Mouse (Mus musculus) forebrain, embryonic 10.5 days (tissue): ENCODE results near the gene Slc7a14. TPM values are rescaled to one million over a fixed set of nuclear protein-coding genes. Genes with fewer than 3 reads are reported as not detected.

Source experiments
- DNase-seq: peaks from one replicate; pipeline ENCODE4 v3.0.0-alpha.2; 2017; ENCODE audit warnings: low spot score; ENCODE audit errors: extremely low spot score
- H3K27ac ChIP-seq: fragments of 300-500 bp; sonication (generic); 2 replicates; pipeline ENCODE4 v1.5.1; 2016; ENCODE audit warnings: mild to moderate bottlenecking
- H3K27me3 ChIP-seq: fragments of 300-500 bp; sonication (generic); 2 replicates; pipeline ENCODE4 v1.6.1; 2016; ENCODE audit warnings: mild to moderate bottlenecking; ENCODE audit not compliant: poor library complexity, severe bottlenecking
- H3K36me3 ChIP-seq: fragments of 300-500 bp; sonication (generic); replicated peaks from 2 replicates; pipeline ENCODE4 v1.6.1; 2016; ENCODE audit warnings: mild to moderate bottlenecking, moderate library complexity
- H3K4me1 ChIP-seq: fragments of 300-500 bp; sonication (generic); 2 replicates; pipeline ENCODE4 v1.6.1; 2016
- H3K4me3 ChIP-seq: fragments of 300-500 bp; sonication (generic); 2 replicates; pipeline ENCODE4 v1.5.1; 2016; ENCODE audit warnings: mild to moderate bottlenecking, moderate library complexity
- H3K9me3 ChIP-seq: fragments of 300-500 bp; sonication (generic); 2 replicates; pipeline ENCODE4 v1.6.1; 2016; ENCODE audit warnings: mild to moderate bottlenecking, moderate library complexity
- WGBS: fragments of 180-500 bp; shearing (Covaris S2); methylation state at CpG from one replicate; pipeline ENCODE4 v1.1.7; 2016; 5-methylcytosine and 5-hydroxymethylcytosine counted together
- polyA plus RNA-seq: library from polyadenylated mRNA; unstranded; fragments of >200 nt; fragmentation: Nextera tagmentation; extraction: Ambion mirVana; gene quantifications from 2 replicates; pipeline ENCODE4 v1.2.1, GENCODE M21; 2016

Gene Slc7a14
- polyA plus RNA-seq, 1 experiment from 2014 or later, result 0.19 TPM

DNA sequence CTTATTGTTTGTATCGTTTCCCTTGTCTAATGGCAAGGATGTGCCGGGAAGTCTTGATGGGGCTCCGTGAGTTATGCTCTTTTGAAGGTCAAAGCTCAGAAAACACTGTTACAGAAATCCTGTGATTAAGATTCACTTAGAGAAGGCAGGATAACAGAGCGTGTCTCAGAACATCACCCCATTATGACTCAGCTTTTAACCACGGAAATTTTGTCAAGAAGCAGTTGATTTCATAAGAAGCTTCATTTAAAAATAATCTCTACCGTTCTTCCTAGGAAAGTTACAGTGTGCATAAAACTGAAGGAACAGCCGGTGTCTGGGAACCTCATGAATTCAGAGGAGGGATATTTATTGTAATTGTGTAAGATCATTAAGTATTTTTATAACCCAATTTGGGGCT, 90.7 kb downstream of the Slc7a14 start:
- Histone ChIP-seq H3K27ac (no peak overlapping the region), H3K27me3 (no peaks in the 10 kb centered on the region), H3K4me3 (no peak overlapping the region), H3K9me3 (no peaks in the 10 kb centered on the region), H3K36me3 (no peaks in the 10 kb centered on the region), H3K4me1 (0 out of 2 replicates have a peak, but pooled peaks cover 4% of the 10 kb centered on the region)
- 88% methylated on average over 7 of the region's 7 CpGs for WGBS
- DNase-seq, result no peak

DNA sequence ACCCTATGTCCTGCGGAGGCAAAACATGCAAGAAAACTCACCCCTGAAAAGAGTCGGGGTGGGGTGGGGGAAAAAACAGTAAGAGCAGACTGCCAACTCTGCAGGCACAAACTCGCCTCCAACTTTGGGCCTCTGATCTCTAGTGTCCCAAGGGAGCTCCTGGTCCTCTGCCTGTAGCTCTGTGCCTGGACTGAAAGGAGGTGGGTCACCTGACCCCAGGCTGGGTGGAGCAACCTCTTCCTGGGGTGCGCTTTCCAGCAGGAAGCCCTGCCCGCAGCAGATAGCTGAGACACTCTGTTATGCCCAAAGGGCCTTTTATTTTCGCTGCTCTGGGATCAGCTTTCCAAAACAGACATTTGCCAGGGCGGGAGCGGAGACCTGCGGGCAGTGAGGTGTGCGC, 92.7 kb downstream of the Slc7a14 start:
- 0 out of 2 replicates have a peak overlapping the region, but pooled peaks have one; percentile 9 for H3K27ac ChIP-seq
- H3K4me3 ChIP-seq, result no peak overlapping the region
- WGBS, result 70% methylated on average over 10 of the region's 10 CpGs
- H3K36me3 ChIP-seq, result no peaks in the 10 kb centered on the region
- no peak for DNase-seq
- H3K27me3 ChIP-seq, result no peaks in the 10 kb centered on the region
- H3K4me1 ChIP-seq, result peaks cover 21% of the 10 kb centered on the region
- no peaks in the 10 kb centered on the region for H3K9me3 ChIP-seq

DNA sequence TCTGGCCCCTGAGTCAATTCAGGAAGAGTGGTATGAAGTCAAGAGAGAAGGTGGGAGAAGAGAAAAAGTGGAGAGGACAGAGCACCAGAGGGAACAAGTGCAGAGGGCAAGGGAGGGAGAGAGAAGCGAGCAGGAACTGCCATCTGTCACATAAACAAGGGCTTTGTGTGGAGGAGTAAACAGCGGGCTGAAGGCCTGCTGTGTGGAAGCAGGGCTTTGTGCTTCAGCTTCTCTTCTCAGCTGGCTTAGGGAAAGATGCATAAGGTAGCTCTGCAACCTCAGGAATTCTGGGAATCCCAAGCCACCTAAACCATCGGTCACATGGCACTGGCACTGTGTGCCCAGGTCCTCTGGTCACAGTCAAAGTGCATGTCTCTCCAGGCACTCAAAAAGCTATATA, 96.4 kb downstream of the Slc7a14 start:
- Histone ChIP-seq H3K27me3 (no peaks in the 10 kb centered on the region), H3K9me3 (no peaks in the 10 kb centered on the region), H3K4me3 (no peak overlapping the region), H3K36me3 (no peaks in the 10 kb centered on the region), H3K4me1 (peaks cover 34% of the 10 kb centered on the region), H3K27ac (peak overlapping the region; percentile 77)
- no peak for DNase-seq
- WGBS, result 33% methylated on average over 3 of the region's 3 CpGs

DNA sequence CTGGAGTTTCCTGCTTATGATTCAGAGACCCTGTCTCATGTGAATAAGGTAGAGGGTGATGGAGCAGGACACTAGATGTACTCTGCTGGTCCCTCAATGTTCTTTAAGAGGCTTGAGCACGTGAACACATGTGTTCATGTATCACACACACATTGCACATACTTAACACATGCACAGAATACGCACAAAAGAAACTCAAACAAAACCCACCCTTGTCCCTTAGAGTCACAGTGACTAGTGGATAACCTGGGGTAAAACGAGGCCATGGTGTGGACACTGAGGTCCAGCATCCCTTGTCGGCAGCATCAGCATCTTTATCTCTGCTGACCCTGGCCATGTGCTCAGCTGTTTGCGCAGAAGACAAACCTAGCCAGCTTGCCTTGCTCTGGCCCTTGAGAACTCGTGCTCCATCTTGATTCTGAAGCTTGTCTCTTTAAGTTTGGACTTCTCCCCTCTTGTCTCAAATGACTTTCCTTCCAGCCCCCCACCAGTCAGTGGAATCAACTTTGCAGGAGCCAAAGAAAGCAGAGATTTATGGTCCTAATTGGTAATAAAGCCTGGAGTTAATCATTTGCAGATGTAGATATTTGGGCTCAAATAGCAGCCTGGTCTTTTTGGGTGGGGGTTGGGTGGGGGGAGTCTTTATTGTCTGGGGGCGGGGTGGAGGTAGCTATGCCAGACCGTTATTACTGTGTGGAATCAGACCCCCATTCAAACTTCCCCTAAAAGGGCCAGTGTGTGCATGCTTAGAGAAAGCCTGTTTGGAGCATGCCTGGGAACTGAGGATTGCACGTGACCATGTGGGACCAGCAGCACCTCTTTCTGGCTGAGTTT, 97.8 kb downstream of the Slc7a14 start:
- no peak for DNase-seq
- H3K4me3 ChIP-seq, result no peak overlapping the region
- H3K27ac ChIP-seq, result peak overlapping the region; percentile 77
- no peaks in the 10 kb centered on the region for H3K27me3 ChIP-seq
- peaks cover 39% of the 10 kb centered on the region for H3K4me1 ChIP-seq
- H3K9me3 ChIP-seq, result no peaks in the 10 kb centered on the region
- WGBS, result 65% methylated on average over 9 of the region's 9 CpGs
- H3K36me3 ChIP-seq, result no peaks in the 10 kb centered on the region

DNA sequence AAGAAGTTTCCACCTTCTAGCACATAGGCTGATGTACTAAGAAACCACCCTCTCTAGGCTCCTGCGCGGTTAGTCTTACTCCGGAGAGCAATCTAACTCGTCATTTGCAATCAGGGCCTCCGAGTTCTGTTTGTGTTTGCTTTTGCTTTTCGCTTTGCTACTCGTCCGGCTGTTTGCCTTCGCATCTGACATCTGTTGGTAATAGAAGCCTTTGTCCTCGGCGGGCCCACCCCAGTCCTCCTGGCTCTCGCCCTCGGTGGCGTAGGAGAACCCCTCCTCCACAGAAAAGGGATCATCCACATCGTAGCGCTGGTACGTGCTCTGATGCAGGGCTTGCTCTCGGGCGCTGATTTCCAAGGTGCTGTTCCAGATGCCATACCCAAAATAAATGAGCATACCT, 101.2 kb downstream of the Slc7a14 start:
- 8% methylated on average over 19 of the region's 19 CpGs for whole genome bisulfite sequencing
- DNase-seq, result peak; percentile 25
- H3K9me3 ChIP-seq, result no peaks in the 10 kb centered on the region
- H3K4me1 ChIP-seq, result peaks cover 36% of the 10 kb centered on the region
- no peaks in the 10 kb centered on the region for H3K36me3 ChIP-seq
- H3K27me3 ChIP-seq, result no peaks in the 10 kb centered on the region
- peak overlapping the region; percentile 74 for H3K27ac ChIP-seq
- H3K4me3 ChIP-seq, result peak overlapping the region; percentile 34

DNA sequence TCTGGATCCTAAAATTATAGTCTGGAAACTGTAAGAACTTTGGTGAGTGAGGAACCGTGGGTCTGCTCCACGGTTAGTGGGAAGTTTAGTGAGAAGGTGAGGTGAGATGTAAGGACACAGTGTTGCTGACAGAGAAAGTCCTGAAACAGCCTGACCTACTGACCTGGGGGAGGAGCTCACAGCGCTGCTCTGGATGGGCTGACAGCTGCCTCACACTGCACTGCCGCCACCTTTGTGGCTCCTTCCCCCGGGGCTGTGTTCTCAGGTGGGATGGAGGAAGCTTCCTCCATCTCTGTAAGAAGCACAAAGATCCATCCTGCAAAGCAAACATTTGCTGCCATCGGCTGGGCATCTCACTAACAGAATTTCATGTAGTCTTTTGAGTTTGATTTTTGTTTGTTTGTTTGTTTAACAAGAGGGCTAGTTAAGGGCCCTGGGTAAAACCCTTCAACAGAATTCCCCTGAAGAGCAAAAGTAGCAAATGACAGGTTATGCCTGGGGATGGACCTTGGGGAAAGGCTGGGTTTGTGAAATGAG, 101.7 kb downstream of the Slc7a14 start:
- peak overlapping the region; percentile 34; the same call in 1 of the 2 replicates for H3K4me3 ChIP-seq
- DNase-seq, result peak; percentile 26
- WGBS, result 12% methylated on average over 6 of the region's 6 CpGs

DNA sequence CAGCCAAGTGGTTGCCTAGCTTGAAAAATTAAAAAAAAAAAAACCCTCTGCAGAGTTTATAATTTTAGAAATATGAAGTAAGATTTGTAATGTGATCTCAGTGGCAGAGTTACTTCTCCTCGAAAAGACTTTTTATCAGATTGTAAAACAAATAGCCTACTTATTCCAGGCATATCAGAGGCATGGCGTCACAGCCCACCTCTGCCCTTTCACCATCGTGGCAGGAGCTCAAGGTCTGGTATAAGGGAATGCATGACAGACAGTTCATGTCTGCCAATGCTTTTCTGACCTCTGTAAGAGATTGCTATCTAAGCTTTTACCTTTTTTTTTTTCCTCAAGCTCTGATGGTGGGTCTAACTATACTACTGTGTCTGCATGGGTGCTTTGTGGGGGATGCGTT, 102.1 kb downstream of the Slc7a14 start:
- no peak overlapping the region for H3K4me3 ChIP-seq
- 79% methylated on average over 4 of the region's 4 CpGs for WGBS
- H3K36me3 ChIP-seq, result no peaks in the 10 kb centered on the region
- DNase-seq, result no peak
- H3K27ac ChIP-seq, result no peak overlapping the region
- no peaks in the 10 kb centered on the region for H3K27me3 ChIP-seq
- no peaks in the 10 kb centered on the region for H3K9me3 ChIP-seq
- peaks cover 27% of the 10 kb centered on the region for H3K4me1 ChIP-seq

More for the DNA sequence above, 101.7 kb downstream of the Slc7a14 start:
- no peaks in the 10 kb centered on the region for H3K36me3 ChIP-seq
- no peaks in the 10 kb centered on the region for H3K27me3 ChIP-seq
- H3K27ac ChIP-seq, result peak overlapping the region; percentile 74
- no peaks in the 10 kb centered on the region for H3K9me3 ChIP-seq
- H3K4me1 ChIP-seq, result peaks cover 32% of the 10 kb centered on the region

DNA sequence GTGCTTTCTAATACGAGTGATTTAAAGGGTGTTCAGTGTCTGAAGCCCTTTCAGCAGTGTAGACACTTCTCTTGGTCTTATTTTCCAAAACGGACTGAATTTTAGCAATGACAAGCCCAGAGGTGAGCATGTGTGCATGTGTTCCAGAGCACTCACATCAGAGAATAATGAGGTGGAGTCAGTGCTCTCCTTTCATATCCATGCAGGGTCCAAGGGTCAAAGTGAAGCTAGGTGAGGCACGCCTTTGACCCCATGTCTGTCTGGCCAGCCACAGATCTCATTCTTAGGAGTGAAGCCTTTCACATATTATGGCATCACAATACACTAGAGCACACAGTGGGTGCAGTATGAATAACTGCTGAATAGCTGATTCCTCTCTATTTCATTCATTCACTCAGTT, 105.0 kb downstream of the Slc7a14 start:
- no peak for DNase-seq
- no peaks in the 10 kb centered on the region for H3K36me3 ChIP-seq
- no peak overlapping the region for H3K4me3 ChIP-seq
- H3K9me3 ChIP-seq, result no peaks in the 10 kb centered on the region
- H3K4me1 ChIP-seq, result peaks cover 16% of the 10 kb centered on the region
- no peaks in the 10 kb centered on the region for H3K27me3 ChIP-seq
- H3K27ac ChIP-seq, result no peak overlapping the region
- 90% methylated on average over 3 of the region's 3 CpGs for WGBS

DNA sequence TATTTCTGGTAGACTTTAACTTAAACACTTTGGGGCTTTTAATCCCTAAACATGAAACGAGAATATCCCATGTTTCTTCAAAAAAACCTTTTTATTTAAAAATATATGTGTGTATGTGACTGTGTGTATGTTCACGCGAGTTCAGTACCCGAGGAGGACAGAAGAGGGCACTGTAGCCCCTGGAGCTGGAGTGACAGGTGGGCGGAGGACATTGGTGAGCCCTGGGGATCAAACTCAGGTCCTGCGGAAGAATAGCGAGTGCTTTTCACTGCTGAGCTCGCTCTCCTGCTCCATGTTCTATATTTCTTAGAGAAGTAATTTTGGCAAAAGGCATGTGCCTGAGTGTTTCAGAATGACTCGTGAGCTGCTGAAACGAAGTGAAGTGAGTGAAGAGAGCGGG, 106.2 kb downstream of the Slc7a14 start:
- no peaks in the 10 kb centered on the region for H3K36me3 ChIP-seq
- no peak for DNase-seq
- no peaks in the 10 kb centered on the region for H3K27me3 ChIP-seq
- H3K27ac ChIP-seq, result no peak overlapping the region
- H3K9me3 ChIP-seq, result no peaks in the 10 kb centered on the region
- H3K4me1 ChIP-seq, result peaks cover 10% of the 10 kb centered on the region
- WGBS, result 94% methylated on average over 11 of the region's 11 CpGs
- no peak overlapping the region for H3K4me3 ChIP-seq

DNA sequence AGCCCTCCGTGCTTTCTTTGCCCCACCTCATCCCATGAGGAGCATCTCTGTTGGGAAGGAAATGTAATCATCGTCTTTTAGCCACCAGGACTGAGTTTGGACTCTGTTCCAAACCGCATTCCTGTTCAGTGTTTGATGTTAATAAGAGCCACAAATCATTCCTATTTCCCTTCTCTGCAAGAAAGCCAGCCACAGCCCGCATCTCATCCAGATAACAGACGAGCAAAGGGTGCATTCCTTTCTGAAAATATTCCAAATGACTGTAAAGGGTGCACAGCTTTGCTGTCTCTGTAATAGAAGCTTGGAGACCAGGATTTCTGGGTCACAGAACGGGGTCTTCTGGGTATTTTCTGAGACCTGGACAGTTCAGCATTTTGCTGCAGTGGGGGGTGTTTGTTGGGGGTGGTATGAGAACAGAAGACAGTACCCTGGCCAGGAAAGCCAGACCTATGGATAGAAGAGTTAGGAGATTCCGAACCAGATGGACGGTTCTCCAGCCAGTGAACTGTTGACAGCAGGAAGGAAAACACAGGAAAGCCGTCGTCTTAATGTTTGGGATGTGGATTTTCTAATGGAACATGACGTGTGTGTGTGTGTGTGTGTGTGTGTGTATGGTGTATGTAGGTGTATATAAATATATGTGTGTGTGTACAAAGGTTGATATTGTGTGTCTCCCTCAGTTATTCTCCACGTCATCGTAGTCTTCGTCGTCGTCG, 110.9 kb downstream of the Slc7a14 start:
- no peaks in the 10 kb centered on the region for H3K4me1 ChIP-seq
- 87% methylated on average over 11 of the region's 17 CpGs for WGBS
- no peak overlapping the region for H3K27ac ChIP-seq
- H3K27me3 ChIP-seq, result no peaks in the 10 kb centered on the region
- DNase-seq, result no peak
- H3K9me3 ChIP-seq, result no peaks in the 10 kb centered on the region
- H3K4me3 ChIP-seq, result no peak overlapping the region
- H3K36me3 ChIP-seq, result no peaks in the 10 kb centered on the region

DNA sequence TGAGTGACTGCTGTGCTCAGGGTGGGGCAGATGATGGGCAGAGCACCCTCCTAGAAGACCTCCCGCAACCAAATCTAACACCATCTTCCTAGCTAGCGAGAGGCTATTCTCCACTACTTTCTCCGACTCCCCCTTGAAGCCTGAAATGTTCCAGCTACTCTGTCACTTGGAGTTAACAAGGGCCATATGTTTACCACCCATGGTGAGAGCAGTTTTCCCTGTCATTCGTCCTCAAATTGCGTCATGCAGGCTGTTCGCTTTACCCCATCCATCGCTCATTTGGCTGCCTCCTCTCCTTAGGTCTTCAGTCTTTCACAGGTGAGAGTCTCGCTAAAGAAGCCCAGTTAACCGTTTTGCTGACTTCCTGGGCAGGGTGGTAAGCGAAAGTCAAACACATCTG, 118.8 kb downstream of the Slc7a14 start:
- peaks cover 7% of the 10 kb centered on the region; the same call in 1 of the 2 replicates for H3K9me3 ChIP-seq
- no peaks in the 10 kb centered on the region for H3K27me3 ChIP-seq
- DNase-seq, result no peak
- H3K27ac ChIP-seq, result no peak overlapping the region
- no peak overlapping the region for H3K4me3 ChIP-seq
- H3K4me1 ChIP-seq, result no peaks in the 10 kb centered on the region
- WGBS, result 76% methylated on average over 10 of the region's 10 CpGs
- H3K36me3 ChIP-seq, result no peaks in the 10 kb centered on the region

DNA sequence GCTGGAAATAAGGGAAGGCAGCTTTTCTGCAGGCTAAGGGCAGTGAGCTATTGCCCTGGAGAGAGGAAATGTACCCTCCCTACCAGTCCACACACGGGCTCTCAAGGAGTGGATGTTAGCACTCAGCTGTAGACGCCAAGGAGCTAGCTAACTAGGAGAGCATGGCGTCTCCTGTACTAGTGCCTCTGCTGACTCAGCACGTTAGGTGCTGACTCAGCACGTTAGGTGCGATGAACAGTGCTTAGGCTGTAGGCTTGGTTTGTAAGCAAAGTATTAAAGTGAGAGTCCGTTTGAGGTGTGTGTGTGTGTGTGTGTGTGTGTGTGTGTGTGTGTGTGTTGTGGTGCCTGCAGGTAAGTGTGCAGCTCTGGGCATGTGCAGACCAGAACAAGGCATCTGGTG, 119.8 kb downstream of the Slc7a14 start:
- no peak overlapping the region for H3K4me3 ChIP-seq
- H3K4me1 ChIP-seq, result no peaks in the 10 kb centered on the region
- H3K27ac ChIP-seq, result no peak overlapping the region
- no peaks in the 10 kb centered on the region for H3K36me3 ChIP-seq
- no peak for DNase-seq
- H3K27me3 ChIP-seq, result no peaks in the 10 kb centered on the region
- H3K9me3 ChIP-seq, result peaks cover 7% of the 10 kb centered on the region; the same call in 1 of the 2 replicates
- 94% methylated on average over 7 of the region's 7 CpGs for WGBS

DNA sequence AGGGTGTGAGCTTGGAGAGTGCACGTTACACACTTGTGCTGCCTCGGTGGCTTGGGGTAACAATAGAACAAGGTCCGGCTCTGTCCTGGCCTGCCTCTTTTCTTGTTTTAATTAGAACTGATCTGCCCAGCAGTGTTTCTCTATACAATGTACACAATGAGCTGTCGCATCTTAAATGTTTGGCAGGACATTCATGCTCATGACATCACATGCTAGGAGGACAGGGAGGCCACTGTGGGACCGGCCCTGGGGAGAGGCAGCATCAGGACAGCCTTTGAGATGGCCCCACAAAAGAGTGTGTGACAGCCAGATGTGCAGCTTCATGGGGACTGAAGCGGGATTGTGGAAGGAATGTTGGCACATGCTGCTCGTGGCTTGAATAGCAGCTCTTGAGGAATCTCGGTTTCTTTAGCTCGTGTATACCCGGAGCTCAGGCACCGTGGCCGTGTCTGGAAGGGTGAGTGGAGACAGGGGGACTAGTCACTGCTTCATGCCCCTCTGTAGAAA, 143.8 kb downstream of the Slc7a14 start:
- H3K9me3 ChIP-seq, result no peaks in the 10 kb centered on the region
- H3K27ac ChIP-seq, result peak overlapping the region; percentile 31
- no peak overlapping the region for H3K4me3 ChIP-seq
- H3K27me3 ChIP-seq, result no peaks in the 10 kb centered on the region
- peak; percentile 19 for DNase-seq
- 42% methylated on average over 12 of the region's 12 CpGs for WGBS
- no peaks in the 10 kb centered on the region for H3K36me3 ChIP-seq
- H3K4me1 ChIP-seq, result peaks cover 23% of the 10 kb centered on the region
